9 mouse cellular contexts compared by ENCODE assay signal in genomic region chr5:93101371-93101791, GRCm38 (mm10). TPM values are rescaled to one million over a fixed set of nuclear protein-coding genes. Genes with fewer than 3 reads are reported as not detected.
DNase-seq lines count a peak whose midpoint lies in the region; ATAC-seq lines count a peak whose summit lies in the region.
"Had no signal": no experiment of that assay in that cellular context is flagged by ENCODE, and none has a peak within 500 bp of the region (broad histone marks: within the 10 kb centered on the region; RNA-seq: fewer than 3 reads in every experiment).

No protein-coding gene starts in this region.

- H3K36me3 ChIP-seq in midbrain, embryonic 11.5 days (ENCODE audit: control insufficient read depth, insufficient read depth, low read length) = peaks cover 6% of the 10 kb centered on the region; the same call in 1 of the 2 replicates
- H3K36me3 ChIP-seq in midbrain, embryonic 13.5 days = peaks cover 17% of the 10 kb centered on the region; the same call in 1 of the 2 replicates
- H3K36me3 ChIP-seq in heart, embryonic 12.5 days = peaks cover 4% of the 10 kb centered on the region; the same call in 1 of the 2 replicates
- H3K36me3 ChIP-seq in kidney, embryonic 15.5 days = 0 out of 2 replicates have a peak, but pooled peaks cover 5% of the 10 kb centered on the region
- no peaks in the 10 kb centered on the region for H3K36me3 ChIP-seq in stomach, embryonic 16.5 days (ENCODE audit: control insufficient read depth, insufficient read depth, low read length)
- no peaks in the 10 kb centered on the region; the same call in 1 of the 2 replicates for H3K36me3 ChIP-seq in forebrain, embryonic 16.5 days (ENCODE audit: control insufficient read depth, insufficient read depth)
- H3K36me3 ChIP-seq in forebrain, embryonic 12.5 days (replicated peaks) = peaks cover 30% of the 10 kb centered on the region
- H3K36me3 ChIP-seq: embryonic facial prominence, embryonic 12.5 days had no signal

- peaks cover 20% of the 10 kb centered on the region for H3K4me1 ChIP-seq in midbrain, embryonic 11.5 days (ENCODE audit: control insufficient read depth, insufficient read depth, low read length)
- H3K4me1 ChIP-seq in midbrain, embryonic 13.5 days (replicated peaks) = peaks cover 42% of the 10 kb centered on the region
- peaks cover 49% of the 10 kb centered on the region for H3K4me1 ChIP-seq in heart, embryonic 12.5 days (replicated peaks)
- H3K4me1 ChIP-seq in kidney, embryonic 15.5 days = peaks cover 75% of the 10 kb centered on the region
- peaks cover 41% of the 10 kb centered on the region for H3K4me1 ChIP-seq in stomach, embryonic 16.5 days (ENCODE audit: control insufficient read depth, insufficient read depth, low read length)
- peaks cover 23% of the 10 kb centered on the region for H3K4me1 ChIP-seq in forebrain, embryonic 16.5 days (replicated peaks; ENCODE audit: control insufficient read depth, insufficient read depth, low read length)
- peaks cover 33% of the 10 kb centered on the region for H3K4me1 ChIP-seq in forebrain, embryonic 12.5 days

- peak; percentile 65 for DNase-seq in midbrain, embryonic 11.5 days (ENCODE audit: low spot score, missing footprints)
- DNase-seq in frontal cortex, adult 2 months (ENCODE audit: extremely low spot score in 1 of 2, low spot score in 1 of 2) = no peak

- 72% methylated on average over 8 of the region's 8 CpGs for WGBS in midbrain, embryonic 11.5 days
- 66% methylated on average over 8 of the region's 8 CpGs for WGBS in midbrain, embryonic 13.5 days
- WGBS in heart, embryonic 12.5 days = 53% methylated on average over 8 of the region's 8 CpGs
- 11% methylated on average over 8 of the region's 8 CpGs for WGBS in kidney, embryonic 15.5 days
- 32% methylated on average over 8 of the region's 8 CpGs for WGBS in stomach, embryonic 16.5 days
- 71% methylated on average over 8 of the region's 8 CpGs for WGBS in forebrain, embryonic 16.5 days
- WGBS in forebrain, embryonic 12.5 days = 75% methylated on average over 8 of the region's 8 CpGs

- no peak overlapping the region for H3K4me2 ChIP-seq in midbrain, embryonic 11.5 days
- H3K4me2 ChIP-seq in midbrain, embryonic 13.5 days (replicated peaks) = no peak overlapping the region
- no peak overlapping the region for H3K4me2 ChIP-seq in heart, embryonic 12.5 days
- peak overlapping the region; percentile 21; the same call in 1 of the 2 replicates for H3K4me2 ChIP-seq in kidney, embryonic 15.5 days
- H3K4me2 ChIP-seq in stomach, embryonic 16.5 days (ENCODE audit: low read depth, low read length) = peak overlapping the region; percentile 0; the same call in 1 of the 2 replicates
- H3K4me2 ChIP-seq in forebrain, embryonic 16.5 days (ENCODE audit: low read length) = no peak overlapping the region
- H3K4me2 ChIP-seq in forebrain, embryonic 12.5 days = no peak overlapping the region
- H3K4me2 ChIP-seq: embryonic facial prominence, embryonic 12.5 days had no signal

- H3K4me3 ChIP-seq in midbrain, embryonic 11.5 days (ENCODE audit: low read depth, low read length) = no peak overlapping the region
- no peak overlapping the region for H3K4me3 ChIP-seq in midbrain, embryonic 13.5 days (replicated peaks)
- no peak overlapping the region for H3K4me3 ChIP-seq in heart, embryonic 12.5 days
- no peak overlapping the region for H3K4me3 ChIP-seq in kidney, embryonic 15.5 days (replicated peaks)
- H3K4me3 ChIP-seq in stomach, embryonic 16.5 days (replicated peaks; ENCODE audit: low read length) = no peak overlapping the region
- H3K4me3 ChIP-seq in forebrain, embryonic 16.5 days (replicated peaks; ENCODE audit: low read length) = no peak overlapping the region
- no peak overlapping the region for H3K4me3 ChIP-seq in forebrain, embryonic 12.5 days (replicated peaks)
- H3K4me3 ChIP-seq: embryonic facial prominence, embryonic 12.5 days had no signal

- ATAC-seq in midbrain, embryonic 11.5 days (ENCODE audit: low FRiP score) = peak; percentile 27; the same call in 1 of the 2 replicates
- no peak for ATAC-seq in midbrain, embryonic 13.5 days
- ATAC-seq in heart, embryonic 12.5 days (ENCODE audit: insufficient number of reproducible peaks, low FRiP score) = peak; percentile 54; the same call in 1 of the 2 replicates
- peak; percentile 65 for ATAC-seq in kidney, embryonic 15.5 days (replicated peaks; ENCODE audit: low FRiP score)
- ATAC-seq in stomach, embryonic 16.5 days (ENCODE audit: insufficient read depth, low FRiP score) = peak; percentile 60; the same call in 1 of the 2 replicates
- ATAC-seq in forebrain, embryonic 16.5 days = no peak
- no peak for ATAC-seq in forebrain, embryonic 12.5 days (ENCODE audit: low FRiP score)

- no peak overlapping the region for H3K9ac ChIP-seq in midbrain, embryonic 11.5 days (ENCODE audit: low read length)
- no peak overlapping the region for H3K9ac ChIP-seq in midbrain, embryonic 13.5 days (replicated peaks)
- H3K9ac ChIP-seq in heart, embryonic 12.5 days = no peak overlapping the region
- H3K9ac ChIP-seq in kidney, embryonic 15.5 days = no peak overlapping the region
- no peak overlapping the region for H3K9ac ChIP-seq in stomach, embryonic 16.5 days (ENCODE audit: low read length)
- H3K9ac ChIP-seq in forebrain, embryonic 16.5 days (replicated peaks; ENCODE audit: low read depth, low read length) = no peak overlapping the region
- H3K9ac ChIP-seq in forebrain, embryonic 12.5 days = no peak overlapping the region
- H3K9ac ChIP-seq: embryonic facial prominence, embryonic 12.5 days had no signal

- no peak overlapping the region for H3K27ac ChIP-seq in midbrain, embryonic 11.5 days (ENCODE audit: low read depth, low read length)
- no peak overlapping the region for H3K27ac ChIP-seq in midbrain, embryonic 13.5 days
- H3K27ac ChIP-seq in heart, embryonic 12.5 days (ENCODE audit: poor library complexity, severe bottlenecking) = 0 out of 2 replicates have a peak overlapping the region, but pooled peaks have one; percentile 29
- H3K27ac ChIP-seq in kidney, embryonic 15.5 days = peak overlapping the region; percentile 67
- H3K27ac ChIP-seq in stomach, embryonic 16.5 days (ENCODE audit: low read length) = peak overlapping the region; percentile 56
- no peak overlapping the region for H3K27ac ChIP-seq in forebrain, embryonic 16.5 days (ENCODE audit: low read length)
- H3K27ac ChIP-seq in forebrain, embryonic 12.5 days = no peak overlapping the region
- H3K27ac ChIP-seq: embryonic facial prominence, embryonic 12.5 days had no signal

- no peaks in the 10 kb centered on the region for H3K27me3 ChIP-seq in midbrain, embryonic 11.5 days (ENCODE audit: control insufficient read depth, insufficient read depth, low read length)
- no peaks in the 10 kb centered on the region for H3K27me3 ChIP-seq in midbrain, embryonic 13.5 days
- no peaks in the 10 kb centered on the region for H3K27me3 ChIP-seq in heart, embryonic 12.5 days (replicated peaks)
- H3K27me3 ChIP-seq in kidney, embryonic 15.5 days = no peaks in the 10 kb centered on the region
- H3K27me3 ChIP-seq in stomach, embryonic 16.5 days (ENCODE audit: control insufficient read depth, insufficient read depth, low read length) = no peaks in the 10 kb centered on the region
- no peaks in the 10 kb centered on the region for H3K27me3 ChIP-seq in forebrain, embryonic 16.5 days (replicated peaks; ENCODE audit: control insufficient read depth, insufficient read depth, low read length)
- H3K27me3 ChIP-seq in forebrain, embryonic 12.5 days = no peaks in the 10 kb centered on the region
- H3K27me3 ChIP-seq: embryonic facial prominence, embryonic 12.5 days had no signal

- H3K9me3 ChIP-seq in midbrain, embryonic 11.5 days (ENCODE audit: control insufficient read depth, low read length) = no peaks in the 10 kb centered on the region
- peaks cover 2% of the 10 kb centered on the region; the same call in 1 of the 2 replicates for H3K9me3 ChIP-seq in midbrain, embryonic 13.5 days
- no peaks in the 10 kb centered on the region for H3K9me3 ChIP-seq in heart, embryonic 12.5 days (replicated peaks)
- no peaks in the 10 kb centered on the region for H3K9me3 ChIP-seq in kidney, embryonic 15.5 days (replicated peaks)
- no peaks in the 10 kb centered on the region for H3K9me3 ChIP-seq in stomach, embryonic 16.5 days (replicated peaks; ENCODE audit: control insufficient read depth, low read length)
- no peaks in the 10 kb centered on the region for H3K9me3 ChIP-seq in forebrain, embryonic 16.5 days (ENCODE audit: control insufficient read depth, low read length)
- H3K9me3 ChIP-seq in forebrain, embryonic 12.5 days = no peaks in the 10 kb centered on the region
- H3K9me3 ChIP-seq: embryonic facial prominence, embryonic 12.5 days had no signal

RNA-seq across cellular contexts. Expression of gene Sept11, which starts 8.1 kb away (rescaled TPM):
- 251 and 269 TPM in 2 replicates for polyA plus RNA-seq in midbrain, embryonic 11.5 days (2014; fragmentation: Nextera tagmentation; extraction: Ambion mirVana)
- 172 and 173 TPM in 2 replicates for polyA plus RNA-seq in midbrain, embryonic 13.5 days (2015; fragmentation: Nextera tagmentation; extraction: Ambion mirVana)
- 115 and 123 TPM in 2 replicates for polyA plus RNA-seq in heart, embryonic 12.5 days (2016; fragmentation: Nextera tagmentation; extraction: Ambion mirVana)
- polyA plus RNA-seq in kidney, embryonic 15.5 days (2015; fragmentation: Nextera tagmentation; extraction: Ambion mirVana) = 221 and 222 TPM in 2 replicates
- 134 and 146 TPM in 2 replicates for polyA plus RNA-seq in stomach, embryonic 16.5 days (2015; fragmentation: Nextera tagmentation; extraction: Ambion mirVana)
- polyA plus RNA-seq in forebrain, embryonic 16.5 days (2015; fragmentation: Nextera tagmentation; extraction: Ambion mirVana) = 175 and 198 TPM in 2 replicates
- 140 and 147 TPM in 2 replicates for polyA plus RNA-seq in frontal cortex, adult 2 months (2012; rRNA removed)
- polyA plus RNA-seq in forebrain, embryonic 12.5 days (2016; fragmentation: Nextera tagmentation; extraction: Ambion mirVana) = 302 and 335 TPM in 2 replicates

RNA-seq across cellular contexts. Expression of gene Sowahb, which starts 56.6 kb away (rescaled TPM):
- 0.03 and 0.21 TPM in 2 replicates for polyA plus RNA-seq in midbrain, embryonic 11.5 days (2014; fragmentation: Nextera tagmentation; extraction: Ambion mirVana)
- polyA plus RNA-seq in midbrain, embryonic 13.5 days (2015; fragmentation: Nextera tagmentation; extraction: Ambion mirVana) = 0.06 TPM in 1 of 2 replicates, not detected in the other
- polyA plus RNA-seq in heart, embryonic 12.5 days (2016; fragmentation: Nextera tagmentation; extraction: Ambion mirVana) = 0.12 and 0.23 TPM in 2 replicates
- polyA plus RNA-seq in kidney, embryonic 15.5 days (2015; fragmentation: Nextera tagmentation; extraction: Ambion mirVana) = 1.4 and 1.5 TPM in 2 replicates
- 1.8 and 2.0 TPM in 2 replicates for polyA plus RNA-seq in stomach, embryonic 16.5 days (2015; fragmentation: Nextera tagmentation; extraction: Ambion mirVana)
- 0.06 TPM in 1 of 2 replicates, not detected in the other for polyA plus RNA-seq in forebrain, embryonic 16.5 days (2015; fragmentation: Nextera tagmentation; extraction: Ambion mirVana)
- 5.2 and 5.4 TPM in 2 replicates for polyA plus RNA-seq in frontal cortex, adult 2 months (2012; rRNA removed)
- polyA plus RNA-seq in forebrain, embryonic 12.5 days (2016; fragmentation: Nextera tagmentation; extraction: Ambion mirVana) = 0.18 and 0.29 TPM in 2 replicates

Comparison
In these comparisons a context has a peak if more than half of its experiments do, and no peak if none do; other contexts are left out.
1. ATAC-seq: peak in midbrain, embryonic 11.5 days (single experiment), heart, embryonic 12.5 days (single experiment), kidney, embryonic 15.5 days (single experiment) and stomach, embryonic 16.5 days (single experiment); none in midbrain, embryonic 13.5 days (single experiment), forebrain, embryonic 16.5 days (single experiment) and forebrain, embryonic 12.5 days (single experiment).
2. H3K27ac ChIP-seq: peak in heart, embryonic 12.5 days (single experiment), kidney, embryonic 15.5 days (single experiment) and stomach, embryonic 16.5 days (single experiment); none in midbrain, embryonic 11.5 days (single experiment), midbrain, embryonic 13.5 days (single experiment), forebrain, embryonic 16.5 days (single experiment) and forebrain, embryonic 12.5 days (single experiment).
3. H3K4me2 ChIP-seq: peak in kidney, embryonic 15.5 days (single experiment) and stomach, embryonic 16.5 days (single experiment); none in midbrain, embryonic 11.5 days (single experiment), midbrain, embryonic 13.5 days (single experiment), heart, embryonic 12.5 days (single experiment), forebrain, embryonic 16.5 days (single experiment) and forebrain, embryonic 12.5 days (single experiment).